Mouse (Mus musculus) CH12.LX (cell line): ENCODE data around the gene Zfp148. TPM values are rescaled to one million over a fixed set of nuclear protein-coding genes. Genes with fewer than 3 reads are reported as not detected.

Source experiments
- DNase-seq: peaks from one replicate; pipeline ENCODE4 v3.0.0-alpha.2; 2013; ENCODE audit errors: extremely low read depth
- H3K27ac ChIP-seq: 2 replicates; pipeline ENCODE4 v1.5.1; 2012; ENCODE audit warnings: low read depth, mild to moderate bottlenecking, control low read depth, moderate library complexity; ENCODE audit not compliant: insufficient read depth
- H3K27me3 ChIP-seq: replicated peaks from 2 replicates; pipeline ENCODE3; 2012; ENCODE audit warnings: inconsistent platforms
- H3K36me3 ChIP-seq, 2 experiments: replicated peaks in 1 of 2; 2 replicates each; pipeline versions ENCODE3 to v1.6.1; 2012; ENCODE audit warnings: inconsistent platforms in 1 of 2, low read length in 1 of 2, mild to moderate bottlenecking in 1 of 2, mixed read lengths in 1 of 2, moderate library complexity in 1 of 2; ENCODE audit not compliant: control insufficient read depth in 1 of 2, insufficient read depth in 1 of 2
- H3K4me1 ChIP-seq, 2 experiments: 2 replicates each; pipeline ENCODE4 v1.6.1; 2012; ENCODE audit warnings: inconsistent platforms in 1 of 2, moderate library complexity in 1 of 2; ENCODE audit not compliant: insufficient read depth in 2 of 2, control insufficient read depth in 1 of 2
- H3K4me2 ChIP-seq: 2 replicates; pipeline ENCODE4 v1.6.1; 2012; ENCODE audit warnings: low read depth, mild to moderate bottlenecking, control low read depth; ENCODE audit not compliant: poor library complexity, insufficient read depth, severe bottlenecking
- H3K4me3 ChIP-seq, 3 experiments: fragments of 150-350 bp in 1 of 3; sonication (generic) in 1 of 3; replicated peaks in 1 of 3; 2 replicates each; pipeline versions ENCODE3 to v1.5.1; 2011 to 2012; ENCODE audit warnings: low read depth in 2 of 3, low read length in 2 of 3, mild to moderate bottlenecking in 2 of 3, moderate library complexity in 2 of 3, control low read depth in 1 of 3, improper control_type of control experiment in 1 of 3, inconsistent platforms in 1 of 3, mixed read lengths in 1 of 3; ENCODE audit not compliant: poor library complexity in 1 of 3
- H3K79me2 ChIP-seq: replicated peaks from 2 replicates; pipeline ENCODE4 v1.6.1; 2012; ENCODE audit warnings: mild to moderate bottlenecking, moderate library complexity; ENCODE audit not compliant: control insufficient read depth, poor library complexity, insufficient read depth, severe bottlenecking; ENCODE audit errors: extremely low read depth
- H3K9ac ChIP-seq: 2 replicates; pipeline ENCODE4 v1.6.1; 2012; ENCODE audit warnings: low read depth, mild to moderate bottlenecking, control low read depth, moderate library complexity; ENCODE audit not compliant: insufficient read depth
- H3K9me3 ChIP-seq: replicated peaks from 2 replicates; pipeline ENCODE3; 2012; ENCODE audit warnings: low read length, inconsistent platforms, mixed read lengths
- BHLHE40 ChIP-seq: IDR thresholded peaks from 2 replicates; pipeline ENCODE4 v1.6.1; 2011; ENCODE audit warnings: mild to moderate bottlenecking, low read depth, low read length, improper control_type of control experiment
- CHD1 ChIP-seq: IDR thresholded peaks from 2 replicates; pipeline ENCODE4 v1.6.1; 2012; ENCODE audit warnings: low read depth, low read length, improper control_type of control experiment, inconsistent platforms
- CTCF ChIP-seq, 2 experiments: IDR thresholded peaks in 1 of 2; conservative IDR thresholded peaks in 1 of 2; 2 replicates each; pipeline ENCODE4 v1.5.1; 2011 to 2012; ENCODE audit warnings: low read depth in 2 of 2, low read length in 2 of 2, improper control_type of control experiment in 1 of 2, inconsistent platforms in 1 of 2, mild to moderate bottlenecking in 1 of 2, moderate library complexity in 1 of 2
- EP300 ChIP-seq: IDR thresholded peaks from 2 replicates; pipeline ENCODE4 v1.6.1; 2011; ENCODE audit warnings: low read length, improper control_type of control experiment
- GABPA ChIP-seq: IDR thresholded peaks from 2 replicates; pipeline ENCODE4 v1.6.1; 2012; ENCODE audit warnings: low read depth, low read length, improper control_type of control experiment, inconsistent platforms; ENCODE audit not compliant: insufficient replicate concordance
- JUND ChIP-seq: conservative IDR thresholded peaks from 2 replicates; pipeline ENCODE4 v1.6.1; 2011; ENCODE audit warnings: low read depth, low read length, improper control_type of control experiment
- MAFK ChIP-seq: IDR thresholded peaks from 2 replicates; pipeline ENCODE4 v1.6.1; 2011; ENCODE audit warnings: low read length, improper control_type of control experiment; ENCODE audit not compliant: insufficient replicate concordance
- MAX ChIP-seq: IDR thresholded peaks from 2 replicates; pipeline ENCODE4 v1.6.1; 2011; ENCODE audit warnings: low read length, improper control_type of control experiment
- MAZ ChIP-seq: IDR thresholded peaks from 2 replicates; pipeline ENCODE4 v1.6.1; 2012; ENCODE audit warnings: low read depth, mild to moderate bottlenecking, inconsistent platforms, low read length, improper control_type of control experiment, moderate library complexity
- MEF2A ChIP-seq: IDR thresholded peaks from 2 replicates; pipeline ENCODE4 v1.6.1; 2014; ENCODE audit warnings: low read depth, mild to moderate bottlenecking, inconsistent platforms, low read length, improper control_type of control experiment, borderline replicate concordance
- NRF1 ChIP-seq: IDR thresholded peaks from 2 replicates; pipeline ENCODE4 v1.6.1; 2014; ENCODE audit warnings: low read depth, mild to moderate bottlenecking, inconsistent platforms, low read length, improper control_type of control experiment, moderate library complexity
- POLR2A ChIP-seq: IDR thresholded peaks from 2 replicates; pipeline ENCODE4 v1.6.1; 2011; ENCODE audit warnings: low read depth, mild to moderate bottlenecking, improper control_type of control experiment, low read length
- RCOR1 ChIP-seq: conservative IDR thresholded peaks from 2 replicates; pipeline ENCODE4 v1.6.1; 2012; ENCODE audit warnings: low read depth, mild to moderate bottlenecking, inconsistent platforms, low read length, improper control_type of control experiment
- SMC3 ChIP-seq: IDR thresholded peaks from 2 replicates; pipeline ENCODE4 v1.6.1; 2011; ENCODE audit warnings: low read depth, low read length, improper control_type of control experiment
- TBP ChIP-seq: conservative IDR thresholded peaks from 2 replicates; pipeline ENCODE4 v1.6.1; 2011; ENCODE audit warnings: low read depth, low read length, improper control_type of control experiment
- TCF12 ChIP-seq: IDR thresholded peaks from 2 replicates; pipeline ENCODE4 v1.6.1; 2014; ENCODE audit warnings: low read depth, mild to moderate bottlenecking, inconsistent platforms, low read length, improper control_type of control experiment
- UBTF ChIP-seq: IDR thresholded peaks from 2 replicates; pipeline ENCODE4 v1.6.1; 2012; ENCODE audit warnings: low read depth, mild to moderate bottlenecking, inconsistent platforms, low read length, improper control_type of control experiment, moderate library complexity
- USF2 ChIP-seq: conservative IDR thresholded peaks from 2 replicates; pipeline ENCODE4 v1.6.1; 2011; ENCODE audit warnings: low read depth, low read length, improper control_type of control experiment
- ZMIZ1 ChIP-seq: IDR thresholded peaks from 2 replicates; pipeline ENCODE4 v1.6.1; 2012; ENCODE audit warnings: low read depth, mild to moderate bottlenecking, inconsistent platforms, low read length, improper control_type of control experiment
- dilution Hi-C: fragments of 300-500 bp; cut with MboI; formaldehyde crosslinking; loops from 2 replicates; pipeline ENCODE4 v1.14.3; 2020; ENCODE audit warnings: low sequenced_read_pairs; ENCODE audit not compliant: extremely low pct_unique_long_range_greater_than_20kb, extremely low pct_ligation_motif_present
- in situ Hi-C: fragments of 300-500 bp; cut with MboI; formaldehyde crosslinking; loops from 3 replicates; pipeline ENCODE4 v1.14.3; 2019; ENCODE audit warnings: low sequenced_read_pairs, low pct_ligation_motif_present, low pct_unique_long_range_greater_than_20kb, mixed read lengths
- polyA plus RNA-seq: library from polyadenylated mRNA; unstranded; fragments of >175 nt; gene quantifications from 2 replicates; pipeline ENCODE4 v1.2.1, GENCODE M21; 2012; ENCODE audit warnings: low read depth; ENCODE audit not compliant: insufficient read length
- total RNA-seq, 2 experiments: library from RNA; depleted of rRNA; stranded (reverse); fragments of 300-350 nt in 1 of 2; fragments of >200 nt in 1 of 2; gene quantifications; 2 replicates each; pipeline ENCODE4 v1.2.3; 2012 to 2014

Zfp148 gene
- total and polyA plus RNA-seq, 3 experiments = 19.5 to 36.6 (median 28.6) TPM

DNA sequence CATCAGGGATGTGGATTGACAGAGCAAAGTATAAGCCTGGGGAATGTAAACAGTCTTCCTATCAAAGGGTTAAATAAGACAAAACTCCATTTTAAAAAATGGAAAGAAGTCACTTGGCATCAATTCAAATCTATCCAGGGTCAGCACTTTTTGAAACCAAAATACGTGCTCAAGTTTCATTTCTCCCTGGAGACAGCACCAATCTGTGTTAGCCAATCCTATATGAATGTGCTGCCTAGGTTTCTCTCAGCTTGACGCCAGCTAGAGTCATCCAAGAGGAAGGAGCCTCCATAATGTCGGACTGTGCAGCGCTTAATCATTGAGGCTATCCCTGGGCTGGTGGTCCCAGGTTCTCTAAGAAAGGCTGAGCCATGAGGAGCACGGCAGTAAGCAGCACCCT lies 33.5 kb upstream of the Zfp148 start:
- no peak overlapping the region for H3K4me2 ChIP-seq
- H3K27ac ChIP-seq = no peak overlapping the region
- H3K9me3 ChIP-seq = no peaks in the 10 kb centered on the region
- no peaks in the 10 kb centered on the region for H3K27me3 ChIP-seq
- in situ Hi-C loops = no loop called here
- TF ChIP-seq CTCF (conservative IDR thresholded peaks at IDR 0.05 in 1 of 2, IDR thresholded peaks at IDR 0.05 in 1 of 2; ENCODE audit: low read depth in 2 of 2, low read length in 2 of 2) (no peak), UBTF (no peak), JUND (no peak), POLR2A (no peak), EP300 (0 out of 2 replicates have a peak, but pooled peaks have one; percentile 9), NRF1 (no peak), ZMIZ1 (no peak), MAX (no peak), TBP (no peak), MAFK (peak; percentile 42; the same call in 1 of the 2 replicates), CHD1 (no peak)
- no peak for DNase-seq
- H3K9ac ChIP-seq = no peak overlapping the region
- dilution Hi-C loops = no loop called here
- H3K4me1 ChIP-seq = peaks cover 10 to 14% of the 10 kb centered on the region in 2 experiments; a peak in 3 of 4 replicates
- no peak overlapping the region for H3K4me3 ChIP-seq
- H3K79me2 ChIP-seq = no peaks in the 10 kb centered on the region
- no peaks in the 10 kb centered on the region for H3K36me3 ChIP-seq

DNA sequence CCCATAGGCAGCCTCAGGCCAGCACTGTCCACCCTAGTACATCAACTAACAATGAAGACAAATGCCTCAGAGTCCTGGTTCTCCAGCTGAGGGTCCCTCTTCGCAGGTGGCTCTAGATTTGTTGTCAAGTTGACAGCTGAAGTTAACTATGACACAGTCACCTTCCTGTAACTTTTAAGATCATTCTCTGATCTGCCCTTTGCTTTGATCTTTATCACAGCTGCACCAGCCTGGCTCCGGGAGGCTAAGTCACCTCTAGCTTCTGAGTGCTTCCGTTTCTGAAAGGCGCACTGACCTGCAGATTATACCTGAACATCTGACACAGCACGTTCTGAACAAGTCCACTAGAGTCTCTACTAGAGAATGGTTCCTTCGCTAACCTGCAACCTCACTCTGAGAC lies 22.8 kb upstream of the Zfp148 start:
- Histone ChIP-seq H3K4me1 (peaks cover 2 to 3% of the 10 kb centered on the region in 2 experiments; a peak in 3 of 4 replicates), H3K9ac (no peak overlapping the region), H3K4me3 (no peak overlapping the region), H3K36me3 (no peaks in the 10 kb centered on the region), H3K9me3 (peaks cover 2% of the 10 kb centered on the region), H3K27ac (no peak overlapping the region), H3K27me3 (no peaks in the 10 kb centered on the region), H3K4me2 (no peak overlapping the region), H3K79me2 (no peaks in the 10 kb centered on the region)
- no peak for TF ChIP-seq SMC3
- no peak for TF ChIP-seq MAX
- TF ChIP-seq MAZ = no peak
- no peak for TF ChIP-seq RCOR1
- no peak for TF ChIP-seq MEF2A
- TF ChIP-seq TCF12 = no peak
- no peak for TF ChIP-seq EP300
- no peak for TF ChIP-seq ZMIZ1
- TF ChIP-seq BHLHE40 = no peak
- TF ChIP-seq JUND = no peak
- no peak for TF ChIP-seq GABPA
- TF ChIP-seq NRF1 = no peak
- no peak for TF ChIP-seq CHD1
- no peak for TF ChIP-seq CTCF (conservative IDR thresholded peaks at IDR 0.05 in 1 of 2, IDR thresholded peaks at IDR 0.05 in 1 of 2; ENCODE audit: low read depth in 2 of 2, low read length in 2 of 2)
- no peak for TF ChIP-seq USF2
- TF ChIP-seq MAFK = no peak
- DNase-seq = no peak
- dilution Hi-C loops = no loop called here
- in situ Hi-C loops = no loop called here
